Mouse (Mus musculus) natural killer cell, adult 2 months (primary cell): ENCODE data around the gene Bcl9.

Experiments used
- DNase-seq, 2 experiments: peaks; one replicate each; pipeline ENCODE4 v3.0.0; 2022; ENCODE audit warnings: low spot score in 2 of 2

Bcl9 gene

DNA sequence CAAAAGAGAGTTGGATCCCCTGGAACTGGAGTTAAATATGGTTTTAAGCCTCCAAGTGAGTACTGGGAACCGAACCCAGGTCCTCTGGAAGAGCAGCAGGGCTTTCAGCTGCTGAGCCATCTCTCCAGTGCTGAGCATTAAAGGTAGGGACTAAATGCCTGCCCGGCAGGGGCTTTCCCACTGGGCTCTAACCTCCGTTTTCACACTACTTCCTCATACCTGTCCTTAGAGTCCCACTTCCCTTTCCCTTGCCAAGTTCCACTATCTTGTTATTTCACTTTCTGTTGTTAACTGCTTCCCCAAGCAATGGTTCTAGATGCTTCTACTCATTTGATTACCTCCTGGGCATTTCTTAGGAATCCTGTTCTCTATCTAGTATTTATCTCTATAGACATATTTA, 65.4 kb downstream of the Bcl9 start:
- DNase-seq: peak in 1 of 2 experiments; percentile 57

DNA sequence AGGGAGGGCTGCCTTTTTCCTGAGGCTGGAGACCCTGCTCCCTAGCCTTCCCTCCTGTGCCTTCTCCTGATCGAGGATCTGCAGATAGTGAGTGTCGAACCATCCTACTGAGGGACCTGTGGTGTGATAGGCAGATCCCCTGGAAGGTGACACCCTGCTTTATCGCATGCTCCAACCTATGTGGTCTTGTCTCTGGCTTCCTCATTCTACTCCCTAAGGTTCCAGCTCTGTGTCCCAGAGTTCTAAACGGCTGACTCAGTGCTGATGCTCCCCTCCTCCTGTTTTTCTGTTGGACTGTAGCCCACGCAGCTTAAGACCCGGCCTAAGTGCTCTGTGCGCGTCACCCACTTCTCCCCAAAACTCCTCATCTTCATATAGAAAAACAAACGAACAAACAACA, 65.9 kb downstream of the Bcl9 start:
- DNase-seq: no peak

DNA sequence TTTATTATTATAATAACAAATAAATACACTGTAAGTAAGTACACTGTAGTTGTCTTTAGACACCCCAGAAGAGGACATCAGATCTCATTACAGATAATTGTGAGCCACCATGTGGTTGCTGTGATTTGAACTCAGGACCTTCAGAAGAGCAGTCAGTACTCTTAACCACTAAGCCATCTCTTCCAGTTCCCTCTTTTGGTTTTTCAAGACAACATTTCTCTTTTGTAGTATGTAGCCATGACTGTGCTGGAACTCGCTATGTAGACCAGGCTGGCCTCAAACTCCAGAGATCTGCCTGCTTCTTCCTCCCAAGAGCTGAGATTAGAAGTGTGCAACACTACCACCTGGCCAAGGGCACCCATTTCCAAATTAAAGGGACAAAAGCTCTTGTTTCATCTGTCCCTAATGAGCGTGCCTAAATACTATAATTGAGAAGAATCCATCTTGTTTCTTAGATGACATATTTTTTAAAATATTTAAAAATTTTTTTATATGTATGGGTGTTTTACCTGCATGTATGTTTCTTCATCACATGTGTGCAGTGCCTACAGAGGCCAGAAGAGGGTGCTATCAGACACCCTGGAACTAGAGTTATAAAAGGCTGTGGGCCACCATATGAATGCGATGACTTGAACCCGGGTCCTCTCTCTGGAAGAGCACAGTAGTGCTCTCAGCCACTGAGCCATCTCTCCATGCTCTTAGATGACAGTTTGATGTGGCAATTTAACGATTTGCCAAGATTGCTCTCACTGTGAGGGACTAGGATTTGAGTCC, 66.9 kb downstream of the Bcl9 start:
- no peak for DNase-seq

DNA sequence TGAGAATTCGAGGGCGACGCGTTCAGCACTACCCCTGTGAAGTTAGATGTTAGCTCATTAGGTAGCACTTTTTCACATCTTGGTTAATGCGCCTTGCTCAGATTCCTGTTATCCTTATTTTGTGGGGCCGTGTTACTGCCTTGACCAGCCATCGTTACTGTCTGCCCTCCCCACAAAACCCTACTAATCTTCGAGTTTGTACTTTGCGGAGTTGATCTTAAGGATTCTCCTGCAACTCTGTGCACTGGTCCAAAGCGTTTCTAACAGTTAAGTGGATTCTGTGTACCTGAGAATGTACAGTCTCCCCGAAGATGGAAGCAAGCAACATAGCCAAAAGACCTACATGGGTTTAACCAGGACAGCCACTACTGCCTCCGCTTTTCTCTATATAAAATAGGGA, 69.3 kb downstream of the Bcl9 start:
- DNase-seq: no peak

DNA sequence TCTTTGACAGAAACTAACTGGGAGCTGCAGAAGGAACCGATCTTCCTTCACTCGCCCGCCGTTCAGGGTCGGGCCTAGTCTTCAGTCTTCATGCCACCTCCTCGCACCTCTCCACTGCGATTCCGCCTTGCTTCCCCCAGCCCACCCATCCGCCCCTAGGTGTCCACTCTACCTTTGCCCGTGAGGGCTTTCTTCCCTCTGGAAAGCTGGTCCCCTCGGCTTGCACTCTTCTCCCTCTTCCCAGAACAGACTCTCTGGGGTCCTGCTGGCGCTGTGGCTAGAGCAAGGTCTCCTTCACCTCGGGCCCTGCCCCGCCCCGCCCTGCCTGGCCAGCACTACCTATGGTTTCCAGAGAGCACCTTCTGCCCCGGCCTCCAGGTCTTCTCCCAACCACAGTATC, 69.7 kb downstream of the Bcl9 start:
- DNase-seq: peak in 1 of 2 experiments; percentile 5

DNA sequence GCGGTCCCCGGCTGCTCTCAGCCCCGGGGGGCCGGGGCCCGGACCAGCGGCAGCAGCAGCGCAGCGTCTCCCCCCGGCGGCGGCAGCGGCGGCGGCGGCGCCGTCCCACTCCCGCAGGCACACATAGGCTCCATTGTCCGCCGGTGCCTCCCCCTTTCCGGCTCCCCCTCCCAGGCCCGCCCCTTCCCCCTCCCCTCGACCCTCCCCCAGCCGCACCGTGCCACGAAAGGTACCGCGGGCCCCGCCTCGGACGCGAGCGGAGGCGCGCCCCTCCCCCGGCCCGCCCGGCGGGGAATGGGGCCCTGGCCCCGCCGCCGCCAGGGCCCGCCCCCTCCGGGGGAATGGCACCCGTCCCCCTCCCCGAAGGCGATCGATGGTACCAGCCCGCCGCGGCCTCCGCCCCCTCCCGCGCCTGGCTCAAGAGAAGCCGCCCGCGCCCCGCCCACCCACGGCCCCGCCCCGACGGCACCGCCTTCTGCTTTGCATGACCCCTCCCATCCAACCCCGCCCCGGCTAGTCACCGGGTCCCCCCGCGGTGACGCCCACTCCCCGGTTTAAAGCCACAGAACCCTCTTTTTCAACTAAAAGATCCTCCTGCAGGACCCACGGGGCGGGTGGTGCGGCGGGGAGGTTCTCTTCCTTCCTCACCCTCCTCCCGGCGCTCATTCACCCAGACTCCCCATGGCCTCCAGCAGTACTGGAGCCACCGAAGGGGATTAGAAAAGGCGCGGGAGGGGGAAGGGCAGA, 70.3 kb downstream of the Bcl9 start:
- DNase-seq: peak; percentile 82 to 92

DNA sequence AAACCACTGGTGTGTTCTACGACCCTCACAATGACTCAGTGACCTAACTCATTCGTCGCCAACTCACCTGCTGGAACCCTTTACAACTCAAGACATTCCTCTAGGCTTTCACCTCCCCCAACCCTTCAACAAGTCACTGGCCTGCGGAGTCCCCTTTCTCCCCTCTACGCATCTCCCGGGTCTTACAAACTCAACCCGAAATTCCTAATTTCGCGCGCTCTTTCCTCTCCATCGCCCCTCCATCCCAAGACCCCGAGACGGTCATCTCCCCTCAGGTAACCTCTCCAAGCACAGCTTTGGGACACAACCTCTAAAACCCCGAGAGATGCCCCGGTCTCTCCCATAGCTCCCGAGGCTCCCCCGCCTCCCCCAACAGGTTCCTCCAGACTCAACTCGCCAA, 71.0 kb downstream of the Bcl9 start:
- DNase-seq: no peak

DNA sequence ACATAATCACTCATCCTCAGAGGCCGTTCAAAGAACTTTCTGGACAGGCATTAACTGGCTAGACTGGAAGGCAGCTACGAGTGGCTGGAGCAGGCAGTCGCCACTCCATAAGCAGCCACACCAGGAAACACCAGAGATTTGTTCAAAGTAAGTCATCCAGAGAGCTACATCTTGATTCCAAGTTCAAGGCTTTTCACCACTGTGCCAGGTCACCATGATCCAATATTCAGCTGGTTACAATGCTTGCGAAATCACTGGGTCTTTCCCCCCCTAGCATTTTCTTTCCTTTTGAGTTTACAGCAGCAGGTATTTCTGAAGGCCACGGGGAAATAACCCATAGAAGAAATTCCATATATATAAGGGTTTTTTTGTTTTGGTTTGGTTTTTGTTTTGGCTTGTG, 72.5 kb downstream of the Bcl9 start:
- DNase-seq: no peak

DNA sequence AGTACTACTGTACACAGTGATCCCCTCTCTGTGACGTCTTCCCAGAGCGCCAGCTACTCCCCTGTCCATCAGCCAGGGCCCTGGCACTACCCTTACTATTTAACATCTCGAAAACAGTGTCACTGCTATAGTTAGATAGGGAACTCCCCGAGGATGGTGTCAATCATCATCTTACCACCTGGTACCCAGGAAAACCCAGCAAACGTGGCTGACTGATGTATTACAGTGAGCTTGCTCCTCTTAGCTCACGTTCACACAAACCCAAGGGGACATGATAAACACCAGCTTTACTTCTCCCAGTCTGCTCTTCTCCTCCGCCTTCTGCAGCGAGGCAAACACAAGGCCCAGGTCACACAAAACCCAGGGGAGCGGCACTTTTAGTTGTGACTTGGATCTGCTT, 74.5 kb downstream of the Bcl9 start:
- DNase-seq: no peak

DNA sequence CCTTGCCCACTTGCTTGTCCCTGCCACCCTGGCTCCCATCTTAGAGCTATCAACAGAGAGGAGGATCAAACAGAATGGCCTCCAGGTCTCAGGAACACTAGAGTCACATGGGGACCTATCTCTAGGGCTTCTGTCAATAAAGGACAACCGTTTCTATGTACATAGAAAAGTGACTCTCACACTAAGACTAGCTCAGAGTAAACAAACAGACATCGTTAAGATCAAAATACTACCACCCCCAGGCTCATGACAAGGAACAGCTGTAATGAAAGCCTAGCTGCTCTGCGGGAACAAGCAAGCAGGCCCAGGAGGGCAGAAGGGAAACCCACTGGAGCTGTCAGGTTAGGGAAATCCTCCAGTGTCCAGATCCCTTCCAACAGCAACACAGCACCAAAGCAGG, 82.2 kb downstream of the Bcl9 start:
- DNase-seq: no peak

DNA sequence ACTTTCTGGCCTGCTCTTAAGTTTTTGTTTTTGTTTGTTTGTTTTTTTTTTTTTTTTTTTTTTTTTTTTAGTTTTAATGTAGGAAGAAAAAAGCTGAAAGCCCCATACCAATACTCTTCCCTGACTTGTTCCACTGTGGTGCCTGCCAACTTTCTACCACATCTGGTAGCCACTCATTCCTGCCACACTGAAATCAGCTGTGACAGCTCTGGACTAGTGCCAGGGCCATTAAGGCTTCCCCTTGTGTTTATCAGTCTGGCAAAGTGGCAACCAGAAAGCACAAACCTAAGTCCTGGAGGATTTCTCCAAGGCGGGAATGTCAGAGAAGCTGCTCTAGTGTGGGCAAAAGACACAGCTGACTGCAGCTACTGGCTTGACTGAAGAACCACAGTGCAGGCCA, 83.3 kb downstream of the Bcl9 start:
- DNase-seq: no peak

DNA sequence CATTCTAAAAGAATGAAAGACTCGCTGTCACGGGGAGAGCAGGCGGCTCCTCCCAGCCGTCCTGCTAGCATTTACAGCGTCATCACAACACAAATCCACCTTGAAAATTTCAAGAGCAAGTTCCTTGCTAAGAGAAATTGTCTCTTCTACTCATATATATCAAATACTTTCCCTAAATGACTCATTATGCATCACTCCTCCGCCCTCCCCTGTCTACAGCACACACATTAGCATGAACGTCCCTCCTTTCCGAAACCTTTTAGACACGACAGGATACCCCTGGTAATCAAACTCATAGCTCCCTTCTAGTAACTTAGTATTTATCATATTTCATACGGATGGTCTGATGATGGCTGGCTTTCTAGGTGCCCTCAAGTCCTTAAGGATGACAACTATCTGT, 83.8 kb downstream of the Bcl9 start:
- no peak for DNase-seq

DNA sequence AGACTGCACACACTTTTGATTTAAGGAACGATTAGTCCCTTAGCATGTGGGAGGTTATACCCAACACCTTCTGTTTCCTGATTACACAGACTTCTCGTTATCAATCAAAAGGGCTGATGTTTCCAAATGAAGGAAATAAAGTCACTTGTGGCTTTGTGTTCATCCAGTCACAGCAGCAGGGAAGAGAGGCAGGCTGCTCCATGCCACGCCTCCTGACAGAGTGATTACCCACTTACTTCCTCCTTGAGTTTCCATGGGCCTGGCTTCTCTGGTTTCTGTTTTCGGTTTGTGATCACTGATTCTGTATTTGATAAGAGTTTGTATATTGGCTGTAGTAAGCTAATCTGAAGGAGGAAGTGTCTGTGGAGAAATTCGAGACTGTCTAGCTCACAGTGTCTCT, 86.5 kb downstream of the Bcl9 start:
- DNase-seq: peak in 1 of 2 experiments; percentile 26

DNA sequence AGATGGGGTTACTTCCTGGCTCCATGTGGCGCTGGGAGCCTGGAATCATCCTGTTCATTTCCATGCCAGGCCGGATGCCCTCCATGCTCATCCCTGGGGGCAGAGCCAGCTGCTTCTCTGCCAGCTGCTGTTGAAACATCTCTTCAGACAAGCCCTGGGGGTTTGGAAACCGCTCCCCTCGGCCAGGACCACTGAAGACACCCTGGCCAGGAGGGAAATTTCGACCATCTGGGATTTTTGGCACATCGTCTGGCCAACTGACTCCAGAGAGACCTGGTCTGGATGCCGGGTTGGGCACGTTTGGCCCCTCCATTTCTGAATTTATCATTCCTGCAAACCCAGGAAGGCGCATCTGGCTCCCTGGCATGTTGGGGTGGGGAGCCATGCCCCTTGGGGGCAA, 88.4 kb downstream of the Bcl9 start:
- DNase-seq: no peak

DNA sequence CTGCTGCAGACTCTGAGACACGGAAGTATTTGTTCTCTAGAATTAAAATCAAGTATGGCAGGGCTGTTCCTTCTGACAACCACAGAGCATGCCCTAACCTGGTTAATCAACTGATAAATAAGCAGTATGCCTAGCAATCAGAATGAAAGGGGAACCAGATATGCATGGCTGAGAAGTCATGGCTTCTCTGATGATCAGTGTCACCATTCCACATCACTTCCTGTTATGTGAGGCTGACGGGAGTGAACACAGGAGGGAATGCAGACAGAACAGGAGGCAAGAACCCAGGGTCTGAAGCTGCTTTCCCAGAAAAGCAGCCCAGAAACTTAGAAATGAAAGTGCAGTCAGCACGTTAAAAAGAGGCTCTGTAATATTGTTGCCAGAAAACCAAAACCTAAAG, 91.2 kb downstream of the Bcl9 start:
- peak in 1 of 2 experiments; percentile 33 for DNase-seq

DNA sequence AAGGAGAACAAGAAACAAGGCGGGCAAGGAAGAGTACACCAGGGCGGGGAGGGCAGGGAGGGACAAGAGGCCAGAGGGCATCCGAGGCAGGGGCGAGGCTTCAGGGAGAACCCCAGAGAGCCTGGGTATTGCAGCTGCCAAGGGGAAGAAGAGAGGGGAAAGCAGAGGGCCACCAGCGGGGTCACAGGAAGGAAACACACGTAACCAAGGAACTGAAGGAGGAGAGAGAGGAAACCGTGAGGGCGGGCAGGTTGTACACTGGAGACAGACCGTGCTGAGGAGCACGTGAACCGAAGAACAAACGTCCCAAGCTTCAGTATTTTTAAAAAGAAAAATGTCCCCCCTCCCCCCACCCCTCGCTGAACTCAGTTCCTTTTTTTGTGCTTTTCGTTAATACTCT, 93.8 kb downstream of the Bcl9 start:
- peak in 1 of 2 experiments; percentile 59 for DNase-seq

DNA sequence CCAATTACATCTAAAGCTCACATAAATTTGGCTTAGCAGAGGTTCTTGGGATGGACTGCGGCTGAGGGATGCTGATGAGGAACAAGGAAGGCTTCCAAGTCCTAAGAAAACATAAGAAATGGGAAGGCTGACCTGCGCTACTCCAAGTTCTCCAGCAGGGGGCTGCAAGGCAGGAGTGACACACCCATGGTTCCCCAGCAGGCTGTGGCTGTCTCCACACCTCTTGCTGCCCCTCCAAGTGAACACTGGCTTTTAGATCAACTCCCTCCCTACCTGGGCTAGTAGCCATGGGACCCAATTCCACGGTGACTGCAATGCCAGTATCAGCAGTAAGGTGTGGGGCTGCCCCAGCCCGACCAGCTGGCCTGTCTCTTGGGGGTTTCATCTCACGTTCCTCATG, 95.8 kb downstream of the Bcl9 start:
- DNase-seq: peak; percentile 16 to 45

DNA sequence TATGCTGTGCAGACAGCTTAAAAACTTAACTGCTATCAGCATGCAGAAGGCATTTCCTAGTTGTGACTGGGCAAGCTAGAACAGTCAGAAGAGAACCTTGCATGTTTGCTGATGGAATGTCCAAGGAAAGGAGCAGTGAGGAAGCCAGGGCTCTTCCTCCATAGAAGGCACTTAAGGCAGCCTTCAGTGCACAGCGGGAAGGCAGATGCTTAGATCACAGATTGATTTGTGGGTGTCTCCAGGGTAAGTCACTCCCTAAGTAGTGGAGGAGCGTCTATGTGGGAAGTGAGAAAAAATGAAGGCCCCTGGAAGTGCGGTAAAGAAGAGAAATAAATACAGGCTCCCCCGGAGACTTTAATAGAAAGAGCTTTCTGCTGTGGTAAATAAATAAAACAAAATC, 98.5 kb downstream of the Bcl9 start:
- DNase-seq: no peak

DNA sequence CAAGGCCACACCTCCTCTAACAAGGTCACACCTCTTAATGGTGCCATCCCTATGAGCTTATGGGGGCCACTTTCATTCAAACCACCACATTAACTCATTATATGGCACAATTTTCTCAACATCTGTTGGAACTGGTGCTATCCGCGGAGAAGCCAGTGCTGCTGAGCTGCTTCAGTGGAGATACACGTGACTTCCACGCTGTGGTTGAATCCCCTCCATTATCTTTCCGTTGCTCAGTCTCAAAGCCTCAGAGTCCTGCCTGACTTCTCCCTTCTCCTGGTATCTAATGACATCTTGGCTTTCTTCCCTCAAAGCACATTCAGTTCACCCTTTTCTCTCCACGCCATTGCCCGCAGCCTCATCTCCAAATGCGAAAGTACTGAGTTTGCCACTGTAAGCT, 101.1 kb downstream of the Bcl9 start:
- no peak for DNase-seq

DNA sequence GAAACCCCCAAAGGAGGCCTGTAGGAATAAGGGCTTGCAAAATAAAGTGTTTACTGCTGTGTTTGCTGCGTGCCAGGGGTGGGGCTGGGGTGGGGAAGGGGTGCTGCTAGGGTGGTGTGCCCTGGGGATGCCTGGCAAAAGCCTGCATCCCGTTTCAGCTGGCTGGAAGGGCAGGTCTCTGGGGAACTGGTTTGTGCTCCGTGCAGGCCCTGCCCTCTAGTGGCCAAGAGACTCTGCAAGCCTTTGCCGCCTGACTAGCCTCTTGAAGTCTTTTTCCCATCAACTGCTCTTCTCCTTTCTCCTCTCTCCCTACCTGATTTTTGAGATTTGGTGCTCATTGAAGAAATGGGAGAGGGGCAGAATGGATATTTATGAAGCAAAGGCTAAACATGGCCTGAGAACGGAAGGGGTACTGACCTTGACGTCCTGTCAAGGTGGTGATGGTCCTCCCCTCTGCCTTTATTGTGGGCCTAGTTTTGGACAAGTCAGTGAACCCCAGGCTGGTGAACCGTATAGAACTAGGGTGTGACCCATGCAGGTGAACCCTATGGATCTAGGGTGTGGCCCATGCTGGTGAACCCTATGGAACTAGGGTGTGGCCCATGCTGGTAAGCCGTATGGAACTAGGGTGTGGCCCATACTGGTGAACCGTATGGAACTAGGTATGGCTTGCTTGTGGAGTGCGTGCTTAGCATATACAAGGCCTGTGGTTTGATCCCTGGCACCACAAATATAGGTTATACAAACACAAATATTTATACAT, 112.4 kb downstream of the Bcl9 start:
- peak in 1 of 2 experiments; percentile 34 for DNase-seq

DNA sequence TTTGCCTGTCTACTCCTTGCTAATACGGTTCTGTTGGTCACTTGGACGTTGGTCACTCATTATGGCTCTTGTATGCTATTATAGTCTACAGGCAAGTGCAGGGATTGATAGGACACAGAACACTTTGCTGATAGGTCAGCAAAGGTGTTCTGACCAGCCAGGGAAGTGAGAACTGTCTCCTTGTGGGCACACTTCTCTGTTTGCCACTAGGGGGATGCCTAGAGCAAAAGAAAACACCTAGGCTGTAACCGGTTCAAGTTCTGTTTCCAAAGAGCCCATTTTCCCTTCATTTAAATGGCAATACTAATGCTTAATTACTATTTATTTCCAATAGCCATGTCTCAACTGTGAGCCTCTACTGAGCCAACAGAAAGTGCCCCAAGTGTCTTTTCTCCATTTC, 113.9 kb downstream of the Bcl9 start:
- DNase-seq: no peak

DNA sequence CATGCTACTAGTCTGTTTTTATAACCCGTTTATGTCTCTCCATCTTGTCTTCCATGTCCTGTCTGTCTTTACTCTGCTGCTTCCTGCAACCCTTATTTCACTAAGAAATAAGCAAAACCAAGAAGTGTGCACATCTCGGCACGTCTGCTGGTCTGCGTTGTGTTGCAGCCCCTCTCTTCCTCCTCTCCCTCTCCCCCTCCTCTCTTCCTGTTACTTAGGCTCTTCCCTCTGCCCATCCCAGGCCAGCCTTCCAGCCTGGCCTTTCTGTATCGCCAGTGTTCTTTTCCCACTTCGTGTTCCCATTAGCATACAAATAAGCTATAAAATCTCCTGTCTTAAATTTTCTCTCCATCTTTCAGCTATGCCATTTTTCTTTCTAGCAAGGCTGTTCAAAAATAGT, 117.2 kb downstream of the Bcl9 start:
- DNase-seq: no peak

DNA sequence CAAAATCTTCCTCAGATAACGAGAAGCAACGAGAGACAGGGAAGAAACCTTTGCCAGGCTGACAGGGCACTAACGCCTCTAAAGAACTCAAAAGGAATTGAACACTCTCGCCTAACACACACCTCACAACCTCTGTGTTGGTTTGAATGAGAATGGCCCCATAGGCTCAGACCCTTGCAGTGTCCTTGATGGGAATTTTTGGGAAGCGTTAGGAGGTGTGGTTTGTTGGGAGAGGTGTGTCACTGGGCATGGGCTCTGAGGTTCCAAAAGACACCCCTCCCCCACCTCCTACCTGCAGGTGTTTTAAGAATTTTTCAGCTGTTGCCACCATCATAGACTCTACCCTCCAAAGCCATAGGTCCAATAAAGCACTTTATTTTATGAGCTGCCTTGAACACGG, 118.8 kb downstream of the Bcl9 start:
- no peak for DNase-seq
